Mouse (Mus musculus) stomach, postnatal 0 days (tissue): ENCODE results near the gene Map2k3.

Source experiments
- CTCF ChIP-seq: IDR thresholded peaks from 2 replicates; pipeline ENCODE4 v1.5.1; 2016; ENCODE audit warnings: antibody characterized with exemption, low read depth, mild to moderate bottlenecking, moderate library complexity
- EP300 ChIP-seq: optimal IDR thresholded peaks from 2 replicates; pipeline ENCODE3; 2016; ENCODE audit warnings: antibody characterized with exemption

- TF ChIP-seq CTCF (no peak), EP300 (no peak)
Measured at GRCm38 (mm10) chr11:60902486-60902885, 29.3 kb upstream of the Map2k3 start.
